ENCODE assay signal across 7 mouse cellular contexts in genomic region chr1:105663171-105663961, GRCm38 (mm10). TPM values are rescaled to one million over a fixed set of nuclear protein-coding genes. Genes with fewer than 3 reads are reported as not detected.
DNase-seq lines count a peak whose midpoint lies in the region; ATAC-seq lines count a peak whose summit lies in the region.

Gene Pign (minus strand): TSS chr1:105663677.
Gene Relch (plus strand): TSS chr1:105663861.

- no peaks in the 10 kb centered on the region for H3K4me1 ChIP-seq in embryonic facial prominence, embryonic 11.5 days (ENCODE audit: control insufficient read depth, insufficient read depth, low read length)
- H3K4me1 ChIP-seq in limb, embryonic 10.5 days = peaks cover 22% of the 10 kb centered on the region
- peaks cover 37% of the 10 kb centered on the region for H3K4me1 ChIP-seq in midbrain, embryonic 13.5 days (replicated peaks)

- DNase-seq in adrenal gland, postnatal 14 days = peak; percentile 99
- DNase-seq in embryonic facial prominence, embryonic 11.5 days (ENCODE audit: low spot score) = peak; percentile 100
- DNase-seq in kidney, adult 11 months = peak; percentile 99
- DNase-seq in limb, embryonic 10.5 days (ENCODE audit: low spot score) = peak; percentile 98
- DNase-seq in spleen, adult 12 weeks (ENCODE audit: low spot score) = peak; percentile 93

- H3K4me3 ChIP-seq in embryonic facial prominence, embryonic 11.5 days (ENCODE audit: low read depth, low read length) = peak within 1 kb of the TSS; percentile 95
- peak within 1 kb of the TSS; percentile 98 for H3K4me3 ChIP-seq in limb, embryonic 10.5 days
- H3K4me3 ChIP-seq in midbrain, embryonic 13.5 days (replicated peaks) = peak within 1 kb of the TSS; percentile 99

- peak; percentile 98 for ATAC-seq in embryonic facial prominence, embryonic 11.5 days (replicated peaks; ENCODE audit: insufficient number of reproducible peaks, low FRiP score, low TSS enrichment, low read depth)
- peak; percentile 83 for ATAC-seq in granulocyte monocyte progenitor cell, adult 5-6 weeks (replicated peaks; ENCODE audit: poor library complexity, severe bottlenecking)
- peak; percentile 98 for ATAC-seq in midbrain, embryonic 13.5 days

- WGBS in embryonic facial prominence, embryonic 11.5 days = under 1% methylated on average over 41 of the region's 41 CpGs
- under 1% methylated on average over 41 of the region's 41 CpGs for WGBS in limb, embryonic 10.5 days
- WGBS in midbrain, embryonic 13.5 days = under 1% methylated on average over 41 of the region's 41 CpGs

- no peaks in the 10 kb centered on the region for H3K27me3 ChIP-seq in embryonic facial prominence, embryonic 11.5 days (ENCODE audit: control insufficient read depth, insufficient read depth, low read length)
- no peaks in the 10 kb centered on the region for H3K27me3 ChIP-seq in limb, embryonic 10.5 days (ENCODE audit: low read depth, poor library complexity, severe bottlenecking)
- no peaks in the 10 kb centered on the region for H3K27me3 ChIP-seq in midbrain, embryonic 13.5 days

- H3K36me3 ChIP-seq in embryonic facial prominence, embryonic 11.5 days (replicated peaks; ENCODE audit: control insufficient read depth, insufficient read depth, low read depth, low read length) = no peaks in the 10 kb centered on the region
- H3K36me3 ChIP-seq in limb, embryonic 10.5 days = 0 out of 2 replicates have a peak, but pooled peaks cover 3% of the 10 kb centered on the region
- H3K36me3 ChIP-seq in midbrain, embryonic 13.5 days = no peaks in the 10 kb centered on the region

- peak within 1 kb of the TSS; percentile 74 for H3K9ac ChIP-seq in embryonic facial prominence, embryonic 11.5 days (replicated peaks; ENCODE audit: low read length)
- peak within 1 kb of the TSS; percentile 95 for H3K9ac ChIP-seq in midbrain, embryonic 13.5 days (replicated peaks)

- peak within 1 kb of the TSS; percentile 88 for H3K4me2 ChIP-seq in embryonic facial prominence, embryonic 11.5 days (ENCODE audit: low read depth, low read length)
- H3K4me2 ChIP-seq in midbrain, embryonic 13.5 days (replicated peaks) = peak within 1 kb of the TSS; percentile 94

- H3K9me3 ChIP-seq in embryonic facial prominence, embryonic 11.5 days (replicated peaks; ENCODE audit: control insufficient read depth, low read length) = no peaks in the 10 kb centered on the region
- no peaks in the 10 kb centered on the region for H3K9me3 ChIP-seq in limb, embryonic 10.5 days (replicated peaks)
- H3K9me3 ChIP-seq in midbrain, embryonic 13.5 days = no peaks in the 10 kb centered on the region

- peak within 1 kb of the TSS; percentile 52; the same call in 1 of the 2 replicates for H3K27ac ChIP-seq in embryonic facial prominence, embryonic 11.5 days (replicated peaks; ENCODE audit: low read depth, low read length)
- H3K27ac ChIP-seq in limb, embryonic 10.5 days = peak within 1 kb of the TSS; percentile 79
- peak within 1 kb of the TSS; percentile 89 for H3K27ac ChIP-seq in midbrain, embryonic 13.5 days

RNA-seq across cellular contexts. Expression of gene Pign, which starts in this region (rescaled TPM):
- 31.0 and 34.6 TPM in 2 replicates for total RNA-seq in adrenal gland, postnatal 14 days (2021)
- 12.6 and 14.9 TPM in 2 replicates for polyA plus RNA-seq in embryonic facial prominence, embryonic 11.5 days (2014; fragmentation: Nextera tagmentation; extraction: Ambion mirVana)
- 32.3 and 37.1 TPM in 2 replicates for total RNA-seq in granulocyte monocyte progenitor cell, adult 5-6 weeks (2014; fragmentation: Nextera tagmentation)
- total RNA-seq in granulocyte monocyte progenitor cell, adult 5-6 weeks (2017) = 44.3 and 53.0 TPM in 2 replicates
- polyA plus RNA-seq in limb, embryonic 10.5 days (2016; fragmentation: Nextera tagmentation; extraction: Ambion mirVana) = 9.0 and 12.5 TPM in 2 replicates
- polyA plus RNA-seq in midbrain, embryonic 13.5 days (2015; fragmentation: Nextera tagmentation; extraction: Ambion mirVana) = 12.1 and 13.1 TPM in 2 replicates

RNA-seq across cellular contexts. Expression of gene Relch, which starts in this region (rescaled TPM):
- total RNA-seq in adrenal gland, postnatal 14 days (2021) = 33.5 and 41.6 TPM in 2 replicates
- polyA plus RNA-seq in embryonic facial prominence, embryonic 11.5 days (2014; fragmentation: Nextera tagmentation; extraction: Ambion mirVana) = 19.7 and 19.8 TPM in 2 replicates
- 43.4 and 62.6 TPM in 2 replicates for total RNA-seq in granulocyte monocyte progenitor cell, adult 5-6 weeks (2014; fragmentation: Nextera tagmentation)
- 29.4 and 46.9 TPM in 2 replicates for total RNA-seq in granulocyte monocyte progenitor cell, adult 5-6 weeks (2017)
- polyA plus RNA-seq in limb, embryonic 10.5 days (2016; fragmentation: Nextera tagmentation; extraction: Ambion mirVana) = 18.1 and 22.4 TPM in 2 replicates
- polyA plus RNA-seq in midbrain, embryonic 13.5 days (2015; fragmentation: Nextera tagmentation; extraction: Ambion mirVana) = 40.8 and 42.8 TPM in 2 replicates

Comparison
In these comparisons a context has a peak if more than half of its experiments do, and no peak if none do; other contexts are left out.
1. Peak in every context shown above with its lines: DNase-seq, ATAC-seq, H3K4me3 ChIP-seq and H3K27ac ChIP-seq.